Mouse (Mus musculus) neural tube, embryonic 14.5 days (tissue): ENCODE measurements at regions not wholly inside any gene's neighbourhood (a gene's known extent, or its start where the extent isn't known, plus 50 kb on each side); places are given as distances from the start of the nearest gene placed in this dataset.
A peak's percentile ranks its signal among the peaks of the same experiment; 100 is the strongest.

Experiments
- ATAC-seq: fragments of 200-750 bp; cut with Nextera tagmentation; 2 replicates; pipeline ENCODE4 v1.8.0; 2017; ENCODE audit warnings: low read depth, mild to moderate bottlenecking, moderate TSS enrichment, moderate library complexity
- H3K27ac ChIP-seq: fragments of 300-500 bp; sonication (generic); 2 replicates; pipeline ENCODE4 v1.5.1; 2014; ENCODE audit warnings: low read depth, mild to moderate bottlenecking, control low read depth, low read length, moderate library complexity, mixed read lengths
- H3K27me3 ChIP-seq: fragments of 300-500 bp; sonication (generic); 2 replicates; pipeline ENCODE4 v1.6.1; 2014; ENCODE audit warnings: low read length; ENCODE audit not compliant: control insufficient read depth, insufficient read depth
- H3K36me3 ChIP-seq: fragments of 300-500 bp; sonication (generic); 2 replicates; pipeline ENCODE4 v1.6.1; 2014; ENCODE audit warnings: low read length, mixed read lengths; ENCODE audit not compliant: control insufficient read depth, insufficient read depth
- H3K4me1 ChIP-seq: fragments of 300-500 bp; sonication (generic); 2 replicates; pipeline ENCODE4 v1.6.1; 2014; ENCODE audit warnings: low read length; ENCODE audit not compliant: control insufficient read depth, insufficient read depth
- H3K4me2 ChIP-seq: fragments of 300-500 bp; sonication (generic); 2 replicates; pipeline ENCODE4 v1.6.1; 2014; ENCODE audit warnings: mild to moderate bottlenecking, low read depth, low read length, control low read depth
- H3K4me3 ChIP-seq: fragments of 300-500 bp; sonication (generic); 2 replicates; pipeline ENCODE4 v1.5.1; 2014; ENCODE audit warnings: low read depth, low read length, control low read depth, mixed read lengths
- H3K9ac ChIP-seq: fragments of 300-500 bp; sonication (generic); replicated peaks from 2 replicates; pipeline ENCODE4 v1.6.1; 2014; ENCODE audit warnings: low read depth, mild to moderate bottlenecking, control low read depth, low read length, mixed read lengths
- H3K9me3 ChIP-seq: fragments of 300-500 bp; sonication (generic); 2 replicates; pipeline ENCODE4 v1.6.1; 2016; ENCODE audit warnings: low read length; ENCODE audit not compliant: control insufficient read depth
- WGBS: fragments of 180-500 bp; shearing (Covaris S2); extraction: QIAGEN DNeasy Blood & Tissue Kit; methylation state at CpG from one replicate; pipeline ENCODE4 v1.1.7; 2014; 5-methylcytosine and 5-hydroxymethylcytosine counted together

DNA sequence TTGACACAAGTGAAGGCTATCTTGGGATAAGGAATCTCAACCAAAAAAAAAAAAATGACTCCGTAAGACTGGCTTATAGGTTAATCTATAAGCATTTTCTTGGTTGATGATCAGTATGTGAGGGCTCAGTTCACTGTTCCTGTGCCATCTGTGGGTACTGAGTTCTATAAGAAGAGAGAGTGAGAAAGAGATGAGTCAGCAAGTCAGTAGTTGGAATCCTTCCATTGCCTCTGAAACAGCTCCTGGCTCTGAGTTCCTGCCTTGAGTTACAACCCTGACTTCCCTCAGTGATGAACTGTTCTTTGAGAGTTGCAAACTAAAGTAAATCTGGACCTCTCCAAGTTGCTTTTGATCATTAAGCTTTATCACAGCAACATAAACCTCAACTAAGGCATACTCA lies 91.7 kb upstream of the Vegfc start:
- no peaks in the 10 kb centered on the region for H3K27me3 ChIP-seq
- no peaks in the 10 kb centered on the region for H3K4me1 ChIP-seq
- H3K4me3 ChIP-seq, result no peak overlapping the region
- H3K9me3 ChIP-seq, result no peaks in the 10 kb centered on the region
- ATAC-seq, result no peak
- no peak overlapping the region for H3K4me2 ChIP-seq
- WGBS, result 97% methylated on average over 1 of the region's 1 CpGs
- H3K27ac ChIP-seq, result no peak overlapping the region
- H3K36me3 ChIP-seq, result no peaks in the 10 kb centered on the region
- no peak overlapping the region for H3K9ac ChIP-seq

DNA sequence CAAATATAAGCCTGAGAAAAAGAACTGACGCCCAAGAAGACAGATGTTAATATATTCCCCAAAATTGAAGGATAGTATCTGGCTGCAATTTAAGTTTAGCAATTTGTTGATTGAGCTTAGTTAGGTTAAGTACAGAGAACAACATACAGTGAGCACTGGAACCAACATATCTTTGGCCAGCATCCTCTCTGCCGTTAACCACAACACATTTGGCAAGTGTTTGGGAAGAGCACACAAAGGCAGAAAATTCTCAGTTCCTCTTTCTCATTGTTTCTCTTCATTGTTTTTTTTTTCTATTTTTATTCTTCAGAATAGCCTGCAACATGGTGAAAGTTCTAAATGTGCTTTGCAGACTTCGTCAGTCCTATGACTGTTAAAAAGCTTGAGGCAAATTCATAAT lies 83.2 kb upstream of the Vegfc start:
- Histone ChIP-seq H3K27ac (no peak overlapping the region), H3K4me3 (no peak overlapping the region), H3K36me3 (no peaks in the 10 kb centered on the region), H3K4me2 (no peak overlapping the region), H3K9ac (no peak overlapping the region), H3K4me1 (no peaks in the 10 kb centered on the region), H3K27me3 (no peaks in the 10 kb centered on the region), H3K9me3 (no peaks in the 10 kb centered on the region)
- ATAC-seq, result no peak
- 93% methylated on average over 3 of the region's 3 CpGs for WGBS

DNA sequence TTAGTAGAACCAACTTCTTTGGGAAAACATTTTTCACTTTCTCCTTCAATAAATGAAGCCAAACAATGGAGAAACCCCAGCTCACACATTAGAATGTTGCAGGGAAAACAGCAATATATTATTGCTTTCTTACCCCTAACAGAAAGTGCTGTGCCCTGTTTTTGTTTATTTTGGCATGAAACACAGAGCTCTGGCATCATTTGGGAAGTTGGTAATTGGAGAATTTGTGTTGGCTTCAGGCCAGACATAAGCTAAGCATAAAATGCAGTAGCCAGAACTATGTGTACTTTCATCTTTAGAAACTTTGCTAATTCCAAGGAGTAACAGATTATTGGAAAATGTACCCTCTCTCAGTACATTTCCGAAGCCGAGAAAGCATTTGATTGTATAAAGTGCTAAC lies 79.9 kb upstream of the Vegfc start:
- H3K27ac ChIP-seq, result no peak overlapping the region
- no peak overlapping the region for H3K4me2 ChIP-seq
- H3K36me3 ChIP-seq, result no peaks in the 10 kb centered on the region
- no peaks in the 10 kb centered on the region for H3K9me3 ChIP-seq
- ATAC-seq, result no peak
- WGBS, result 82% methylated on average over 2 of the region's 2 CpGs
- no peak overlapping the region for H3K9ac ChIP-seq
- H3K4me1 ChIP-seq, result no peaks in the 10 kb centered on the region
- H3K4me3 ChIP-seq, result no peak overlapping the region
- no peaks in the 10 kb centered on the region for H3K27me3 ChIP-seq

DNA sequence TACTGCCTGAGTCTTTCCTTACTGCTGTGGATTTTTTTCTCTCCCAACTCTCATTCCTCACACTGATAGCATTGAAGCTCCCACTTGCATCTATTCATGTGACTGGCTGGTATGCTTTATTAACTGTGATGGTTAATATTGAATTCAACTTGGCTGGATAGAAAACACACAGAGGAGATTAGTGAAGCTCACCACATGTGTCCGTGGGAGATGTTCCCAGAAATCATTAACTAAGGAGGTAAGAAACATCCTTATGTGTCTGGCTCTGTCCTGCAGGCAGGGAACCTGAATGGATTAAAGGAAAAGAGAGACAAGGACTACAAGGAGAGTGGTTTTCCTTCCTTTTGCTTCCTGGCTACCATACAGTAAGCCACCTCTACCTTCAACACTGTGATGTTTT lies 74.5 kb upstream of the Vegfc start:
- H3K27ac ChIP-seq, result no peak overlapping the region
- H3K9ac ChIP-seq, result no peak overlapping the region
- H3K4me1 ChIP-seq, result no peaks in the 10 kb centered on the region
- WGBS, result 59% methylated on average over 1 of the region's 1 CpGs
- no peak overlapping the region for H3K4me3 ChIP-seq
- H3K9me3 ChIP-seq, result no peaks in the 10 kb centered on the region
- no peak overlapping the region for H3K4me2 ChIP-seq
- H3K36me3 ChIP-seq, result no peaks in the 10 kb centered on the region
- no peak for ATAC-seq
- no peaks in the 10 kb centered on the region for H3K27me3 ChIP-seq

DNA sequence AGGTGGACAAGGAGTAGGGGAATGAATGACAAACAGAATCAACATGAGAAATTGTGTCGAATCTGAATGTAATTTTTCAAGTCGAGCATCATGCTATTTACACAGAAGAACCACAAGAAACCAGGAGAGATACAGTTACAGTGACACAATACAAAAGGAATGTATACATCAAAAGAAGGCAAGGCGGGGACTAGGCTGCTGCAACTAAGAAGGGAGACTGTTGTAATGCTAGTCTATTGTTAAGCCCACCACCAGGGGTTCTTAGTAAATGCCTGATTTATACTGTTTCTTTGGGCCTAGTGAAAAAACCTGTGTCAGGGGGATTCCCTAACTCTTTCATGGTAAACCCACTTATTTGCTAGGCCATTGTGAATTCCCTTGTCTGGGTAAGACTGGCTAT lies 63.3 kb upstream of the Vegfc start:
- Histone ChIP-seq H3K4me2 (no peak overlapping the region), H3K36me3 (no peaks in the 10 kb centered on the region), H3K4me3 (no peak overlapping the region), H3K9ac (no peak overlapping the region), H3K9me3 (no peaks in the 10 kb centered on the region), H3K27ac (no peak overlapping the region), H3K4me1 (no peaks in the 10 kb centered on the region), H3K27me3 (no peaks in the 10 kb centered on the region)
- whole genome bisulfite sequencing, result 15% methylated on average over 3 of the region's 3 CpGs
- ATAC-seq, result no peak

DNA sequence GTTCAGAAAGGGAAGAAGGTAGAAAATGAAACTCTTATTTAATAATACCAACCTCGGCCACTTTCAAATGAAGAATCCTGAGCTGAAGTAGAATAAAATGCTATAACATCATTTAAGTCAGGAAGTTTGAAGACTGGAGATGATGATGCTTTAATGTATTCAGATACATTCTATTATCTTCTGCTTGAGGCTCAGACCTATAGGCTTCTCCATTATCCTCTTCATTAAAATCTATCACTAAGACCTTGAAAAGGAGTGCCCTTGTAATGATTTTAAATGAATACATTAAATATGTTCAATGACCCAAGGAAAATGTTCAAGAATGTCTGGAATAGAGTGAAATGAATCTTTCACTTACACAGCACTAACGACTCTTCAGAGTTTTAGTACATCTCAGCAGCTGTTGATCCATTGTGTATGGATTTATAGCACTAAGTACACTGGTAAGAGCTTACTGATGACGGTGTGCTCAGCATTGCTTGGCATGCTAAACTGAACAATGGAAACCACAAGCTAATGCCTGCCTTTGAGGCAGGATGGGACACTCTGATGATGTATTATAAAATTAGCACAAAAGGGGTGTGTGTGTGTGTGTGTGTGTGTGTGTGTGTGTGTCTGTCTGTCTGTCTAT lies 58.8 kb upstream of the Vegfc start:
- no peak overlapping the region for H3K4me3 ChIP-seq
- H3K9ac ChIP-seq, result no peak overlapping the region
- no peak overlapping the region for H3K27ac ChIP-seq
- peak; percentile 80 for ATAC-seq
- 16% methylated on average over 3 of the region's 3 CpGs for WGBS
- no peaks in the 10 kb centered on the region for H3K27me3 ChIP-seq
- H3K36me3 ChIP-seq, result no peaks in the 10 kb centered on the region
- H3K4me1 ChIP-seq, result no peaks in the 10 kb centered on the region
- no peak overlapping the region for H3K4me2 ChIP-seq
- H3K9me3 ChIP-seq, result no peaks in the 10 kb centered on the region
